Mouse (Mus musculus): ENCODE data around the gene Asphd2. TPM values are rescaled to one million over a fixed set of nuclear protein-coding genes. Genes with fewer than 3 reads are reported as not detected.
"Not testable (repeated sequence)": the region's sequence is repeated elsewhere in the genome, so short reads cannot be mapped to it uniquely, and the experiment has no call there.

The Asphd2 gene
- polyA plus RNA-seq, 1 experiment from 2014 or later, result 0.21 TPM

- no peak for ATAC-seq
- H3K4me3 ChIP-seq (ENCODE audit: low read depth, low read length), result no peak overlapping the region
- DNase-seq, result peak; percentile 68
- peaks cover 16% of the 10 kb centered on the region; the same call in 1 of the 2 replicates for H3K27me3 ChIP-seq (ENCODE audit: insufficient read depth, low read length)
- WGBS (ENCODE audit: insufficient replicate concordance), result 54% methylated on average over 2 of the region's 2 CpGs
- no peak overlapping the region for H3K27ac ChIP-seq (ENCODE audit: low read depth)
- H3K36me3 ChIP-seq (replicated peaks; ENCODE audit: insufficient read depth, low read length), result no peaks in the 10 kb centered on the region
- no peak overlapping the region for H3K4me2 ChIP-seq (ENCODE audit: low read depth, low read length)
- TF ChIP-seq EP300 (IDR thresholded peaks at IDR 0.05; ENCODE audit: low read depth), result no peak
- peak; percentile 79 for TF ChIP-seq CTCF (IDR thresholded peaks at IDR 0.05; ENCODE audit: low read depth)
- H3K9ac ChIP-seq (replicated peaks), result no peak overlapping the region
- H3K9me3 ChIP-seq (ENCODE audit: low read length), result no peaks in the 10 kb centered on the region
- no peaks in the 10 kb centered on the region for H3K4me1 ChIP-seq (ENCODE audit: insufficient read depth)
Observed at GRCm38 (mm10) chr5:112427283-112427682, 32.6 kb upstream of the Asphd2 start.

- Histone ChIP-seq H3K4me1 (ENCODE audit: insufficient read depth) (no peaks in the 10 kb centered on the region), H3K36me3 (replicated peaks; ENCODE audit: insufficient read depth, low read length) (no peaks in the 10 kb centered on the region), H3K27me3 (ENCODE audit: insufficient read depth, low read length) (peaks cover 10% of the 10 kb centered on the region; the same call in 1 of the 2 replicates), H3K4me3 (ENCODE audit: low read depth, low read length) (no peak overlapping the region), H3K9ac (replicated peaks) (no peak overlapping the region), H3K27ac (ENCODE audit: low read depth) (no peak overlapping the region), H3K9me3 (ENCODE audit: low read length) (no peaks in the 10 kb centered on the region), H3K4me2 (ENCODE audit: low read depth, low read length) (no peak overlapping the region)
- 39% methylated on average over 7 of the region's 7 CpGs for WGBS (ENCODE audit: insufficient replicate concordance)
- TF ChIP-seq EP300 (IDR thresholded peaks at IDR 0.05; ENCODE audit: low read depth), result no peak
- TF ChIP-seq CTCF (IDR thresholded peaks at IDR 0.05; ENCODE audit: low read depth), result no peak
- DNase-seq (no peak), ATAC-seq (no peak)
Observed at GRCm38 (mm10) chr5:112426635-112427034, 32.0 kb upstream of the Asphd2 start.

GRCm38 (mm10) chr5:112419535-112419934, 24.9 kb upstream of the Asphd2 start:
- Histone ChIP-seq H3K27me3 (ENCODE audit: insufficient read depth, low read length) (no peaks in the 10 kb centered on the region), H3K36me3 (replicated peaks; ENCODE audit: insufficient read depth, low read length) (no peaks in the 10 kb centered on the region), H3K4me2 (ENCODE audit: low read depth, low read length) (no peak overlapping the region), H3K4me3 (ENCODE audit: low read depth, low read length) (no peak overlapping the region), H3K9me3 (ENCODE audit: low read length) (no peaks in the 10 kb centered on the region), H3K27ac (ENCODE audit: low read depth) (no peak overlapping the region), H3K4me1 (ENCODE audit: insufficient read depth) (no peaks in the 10 kb centered on the region), H3K9ac (replicated peaks) (no peak overlapping the region)
- ATAC-seq, result no peak
- 31% methylated on average over 12 of the region's 12 CpGs for WGBS (ENCODE audit: insufficient replicate concordance)
- TF ChIP-seq EP300 (IDR thresholded peaks at IDR 0.05; ENCODE audit: low read depth) (no peak), CTCF (IDR thresholded peaks at IDR 0.05; ENCODE audit: low read depth) (no peak)
- DNase-seq, result no peak

GRCm38 (mm10) chr5:112418023-112418422, 23.4 kb upstream of the Asphd2 start:
- DNase-seq, result no peak
- H3K9ac ChIP-seq (replicated peaks), result no peak overlapping the region
- no peak for ATAC-seq
- H3K4me3 ChIP-seq (ENCODE audit: low read depth, low read length), result no peak overlapping the region
- no peak overlapping the region for H3K4me2 ChIP-seq (ENCODE audit: low read depth, low read length)
- WGBS (ENCODE audit: insufficient replicate concordance), result 49% methylated on average over 4 of the region's 4 CpGs
- no peaks in the 10 kb centered on the region for H3K4me1 ChIP-seq (ENCODE audit: insufficient read depth)
- no peaks in the 10 kb centered on the region for H3K9me3 ChIP-seq (ENCODE audit: low read length)
- H3K36me3 ChIP-seq (replicated peaks; ENCODE audit: insufficient read depth, low read length), result no peaks in the 10 kb centered on the region
- no peaks in the 10 kb centered on the region for H3K27me3 ChIP-seq (ENCODE audit: insufficient read depth, low read length)
- H3K27ac ChIP-seq (ENCODE audit: low read depth), result no peak overlapping the region
- TF ChIP-seq CTCF (IDR thresholded peaks at IDR 0.05; ENCODE audit: low read depth) (no peak), EP300 (IDR thresholded peaks at IDR 0.05; ENCODE audit: low read depth) (no peak)

- H3K4me1 ChIP-seq (ENCODE audit: insufficient read depth), result no peaks in the 10 kb centered on the region
- H3K27ac ChIP-seq (ENCODE audit: low read depth), result no peak overlapping the region
- H3K4me3 ChIP-seq (ENCODE audit: low read depth, low read length), result no peak overlapping the region
- 0 out of 2 replicates have a peak, but pooled peaks cover 4% of the 10 kb centered on the region for H3K27me3 ChIP-seq (ENCODE audit: insufficient read depth, low read length)
- no peak overlapping the region for H3K4me2 ChIP-seq (ENCODE audit: low read depth, low read length)
- WGBS (ENCODE audit: insufficient replicate concordance), result 66% methylated on average over 5 of the region's 5 CpGs
- no peaks in the 10 kb centered on the region for H3K36me3 ChIP-seq (replicated peaks; ENCODE audit: insufficient read depth, low read length)
- H3K9ac ChIP-seq (replicated peaks), result no peak overlapping the region
- ATAC-seq (no peak), DNase-seq (no peak)
- H3K9me3 ChIP-seq (ENCODE audit: low read length), result no peaks in the 10 kb centered on the region
- TF ChIP-seq CTCF (IDR thresholded peaks at IDR 0.05; ENCODE audit: low read depth) (no peak), EP300 (IDR thresholded peaks at IDR 0.05; ENCODE audit: low read depth) (no peak)
Observed at GRCm38 (mm10) chr5:112416673-112417072, 22.0 kb upstream of the Asphd2 start.

GRCm38 (mm10) chr5:112412781-112413180, 18.1 kb upstream of the Asphd2 start:
- H3K4me1 ChIP-seq (ENCODE audit: insufficient read depth); H3K27me3 ChIP-seq (ENCODE audit: insufficient read depth, low read length); H3K9ac ChIP-seq (replicated peaks); H3K27ac ChIP-seq (ENCODE audit: low read depth); H3K36me3 ChIP-seq (replicated peaks; ENCODE audit: insufficient read depth, low read length); H3K9me3 ChIP-seq (ENCODE audit: low read length); H3K4me3 ChIP-seq (ENCODE audit: low read depth, low read length); ATAC-seq; H3K4me2 ChIP-seq (ENCODE audit: low read depth, low read length); DNase-seq: not testable (repeated sequence)
- 69% methylated on average over 4 of the region's 4 CpGs for WGBS (ENCODE audit: insufficient replicate concordance)
